Mouse (Mus musculus): ENCODE results near the gene Hacl1.

Hacl1 gene

GRCm38 (mm10) chr14:31662555-31663211 is 21.6 kb upstream of the Hacl1 start:
- in situ Hi-C loops (cut with MboI, MseI): no loop called here

- in situ Hi-C loops (cut with MboI, MseI): no loop called here
These were observed 20.8 kb upstream of the Hacl1 start for GRCm38 (mm10) chr14:31661671-31662554.

- in situ Hi-C loops (cut with MboI, MseI): no loop called here
These were observed 19.4 kb upstream of the Hacl1 start for GRCm38 (mm10) chr14:31660312-31661093.

- in situ Hi-C loops (cut with MboI, MseI): loop anchor here (5.0 to 10.0 kb wide), 3 partner anchors 128 to 405 kb away; no protein-coding TSS in a partner anchor
These were observed 18.6 kb upstream of the Hacl1 start for GRCm38 (mm10) chr14:31659501-31660181.

- in situ Hi-C loops (cut with MboI, MseI): loop anchor here (5.0 to 10.0 kb wide), 3 partner anchors 129 to 407 kb away; no protein-coding TSS in a partner anchor
These were observed 17.1 kb upstream of the Hacl1 start for GRCm38 (mm10) chr14:31658126-31658680.

GRCm38 (mm10) chr14:31656857-31657645 is 16.0 kb upstream of the Hacl1 start:
- in situ Hi-C loops (cut with MboI, MseI): loop anchor here (5.0 to 10.0 kb wide), 3 partner anchors 130 to 408 kb away; no protein-coding TSS in a partner anchor

GRCm38 (mm10) chr14:31656386-31656785 is 15.3 kb upstream of the Hacl1 start:
- in situ Hi-C loops (cut with MboI, MseI): loop anchor here (5.0 to 10.0 kb wide), 3 partner anchors 131 to 408 kb away; no protein-coding TSS in a partner anchor

- in situ Hi-C loops (cut with MboI, MseI): loop anchor here (5.0 to 10.0 kb wide), 3 partner anchors 132 to 409 kb away; no protein-coding TSS in a partner anchor
These were observed 14.3 kb upstream of the Hacl1 start for GRCm38 (mm10) chr14:31655406-31655805.

GRCm38 (mm10) chr14:31654816-31655215 is 13.7 kb upstream of the Hacl1 start:
- in situ Hi-C loops (cut with MboI, MseI): loop anchor here (5.0 to 10.0 kb wide), 3 partner anchors 132 to 410 kb away; no protein-coding TSS in a partner anchor

GRCm38 (mm10) chr14:31653101-31653875 is 12.2 kb upstream of the Hacl1 start:
- in situ Hi-C loops (cut with MboI, MseI): loop anchor here (10.0 kb wide), 2 partner anchors 302 to 412 kb away; no protein-coding TSS in a partner anchor

- in situ Hi-C loops (cut with MboI, MseI): loop anchor here (10.0 kb wide), 2 partner anchors 302 to 412 kb away; no protein-coding TSS in a partner anchor
These were observed 11.5 kb upstream of the Hacl1 start for GRCm38 (mm10) chr14:31652624-31653023.

GRCm38 (mm10) chr14:31652106-31652505 is 11.0 kb upstream of the Hacl1 start:
- in situ Hi-C loops (cut with MboI, MseI): loop anchor here (10.0 kb wide), 2 partner anchors 303 to 413 kb away; no protein-coding TSS in a partner anchor

- in situ Hi-C loops (cut with MboI, MseI): loop anchor here (10.0 kb wide), 2 partner anchors 304 to 414 kb away; no protein-coding TSS in a partner anchor
These were observed 10.1 kb upstream of the Hacl1 start for GRCm38 (mm10) chr14:31651206-31651605.

GRCm38 (mm10) chr14:31650347-31650746 is 9.3 kb upstream of the Hacl1 start:
- in situ Hi-C loops (cut with MboI, MseI): loop anchor here (10.0 kb wide), 2 partner anchors 304 to 414 kb away; no protein-coding TSS in a partner anchor

- in situ Hi-C loops (cut with MboI, MseI): loop anchor here in 1 of 2 experiments (25.0 kb wide), 1 partner anchor 839 kb away; no protein-coding TSS in a partner anchor
These were observed 6.9 kb upstream of the Hacl1 start for GRCm38 (mm10) chr14:31647991-31648390.

GRCm38 (mm10) chr14:31645920-31646319 is 4.8 kb upstream of the Hacl1 start:
- in situ Hi-C loops (cut with MboI, MseI): loop anchor here in 1 of 2 experiments (25.0 kb wide), 1 partner anchor 841 kb away; no protein-coding TSS in a partner anchor

GRCm38 (mm10) chr14:31644931-31645547 is 4.0 kb upstream of the Hacl1 start:
- in situ Hi-C loops (cut with MboI, MseI): loop anchor here in 1 of 2 experiments (25.0 kb wide), 1 partner anchor 842 kb away; no protein-coding TSS in a partner anchor
